Mouse (Mus musculus) thymus, postnatal 14 days (tissue): ENCODE results near the gene AF067061.
"Not testable (repeated sequence)": the region's sequence is repeated elsewhere in the genome, so short reads cannot be mapped to it uniquely, and the experiment has no call there.

Experiments used
- DNase-seq: peaks from one replicate; pipeline ENCODE4 v3.0.0; 2021

The AF067061 gene

GRCm38 (mm10) chr13:120262870-120263269, at the start of gene AF067061:
Gene AF067061 (plus strand): TSS chr13:120263114.
- DNase-seq, result not testable (repeated sequence)

GRCm38 (mm10) chr13:120215847-120216246, 47.1 kb upstream of the AF067061 start, which contains the start of gene Gm21762:
Gene Gm21762 (minus strand): TSS chr13:120215947.
- not testable (repeated sequence) for DNase-seq

- DNase-seq, result peak; percentile 5
These were observed 42.0 kb upstream of the AF067061 start for GRCm38 (mm10) chr13:120220922-120221321.

GRCm38 (mm10) chr13:120223012-120223659, 39.8 kb upstream of the AF067061 start:
- not testable (repeated sequence) for DNase-seq

GRCm38 (mm10) chr13:120231798-120232197, 31.1 kb upstream of the AF067061 start:
- DNase-seq, result not testable (repeated sequence)

- DNase-seq, result peak; percentile 3
These were observed 30.4 kb upstream of the AF067061 start for GRCm38 (mm10) chr13:120232447-120233049.

- not testable (repeated sequence) for DNase-seq
These were observed 24.1 kb upstream of the AF067061 start, which contains the start of gene Gm21731 for GRCm38 (mm10) chr13:120238811-120239210. Gene Gm21731 (plus strand): TSS chr13:120239111.

GRCm38 (mm10) chr13:120251208-120251924, 11.5 kb upstream of the AF067061 start:
- DNase-seq, result not testable (repeated sequence)

- DNase-seq, result not testable (repeated sequence)
These were observed 3.9 kb upstream of the AF067061 start for GRCm38 (mm10) chr13:120258817-120259658.

GRCm38 (mm10) chr13:120259718-120260117, 3.2 kb upstream of the AF067061 start:
- not testable (repeated sequence) for DNase-seq

GRCm38 (mm10) chr13:120277837-120278236, 14.9 kb downstream of the AF067061 start:
- DNase-seq, result not testable (repeated sequence)

- no peak for DNase-seq
These were observed 15.9 kb downstream of the AF067061 start for GRCm38 (mm10) chr13:120278784-120279183.

- no peak for DNase-seq
These were observed 36.5 kb downstream of the AF067061 start for GRCm38 (mm10) chr13:120299324-120299894.

GRCm38 (mm10) chr13:120299991-120300442, 37.1 kb downstream of the AF067061 start, which contains the start of gene BC147527:
Gene BC147527 (plus strand): TSS chr13:120300392.
- DNase-seq, result peak; percentile 74

- no peak for DNase-seq
These were observed 37.9 kb downstream of the AF067061 start for GRCm38 (mm10) chr13:120300853-120301252.

- DNase-seq, result no peak
These were observed 47.8 kb downstream of the AF067061 start for GRCm38 (mm10) chr13:120310749-120311148.

GRCm38 (mm10) chr13:120313584-120313983, 50.7 kb downstream of the AF067061 start:
- peak; percentile 54 for DNase-seq
